Mouse (Mus musculus) liver, postnatal 0 days (tissue): ENCODE data around the gene Trpm8. TPM values are rescaled to one million over a fixed set of nuclear protein-coding genes. Genes with fewer than 3 reads are reported as not detected.
A peak's percentile ranks its signal among the peaks of the same experiment; 100 is the strongest.

Source experiments
- ATAC-seq: fragments of 200-750 bp; cut with Nextera tagmentation; 2 replicates; pipeline ENCODE4 v1.8.0; 2017; ENCODE audit warnings: mild to moderate bottlenecking, moderate library complexity
- DNase-seq: peaks from one replicate; pipeline ENCODE4 v3.0.0-alpha.2; 2016
- H3K27ac ChIP-seq: fragments of 300-500 bp; sonication (generic); 2 replicates; pipeline ENCODE4 v1.5.1; 2014; ENCODE audit warnings: antibody characterized with exemption, moderate library complexity, mild to moderate bottlenecking, low read depth
- H3K27me3 ChIP-seq: fragments of 300-500 bp; sonication (generic); 2 replicates; pipeline ENCODE4 v1.6.1; 2014; ENCODE audit warnings: low read length, control low read depth, mixed read lengths; ENCODE audit not compliant: insufficient read depth
- H3K36me3 ChIP-seq: fragments of 300-500 bp; sonication (generic); replicated peaks from 2 replicates; pipeline ENCODE4 v1.6.1; 2014; ENCODE audit warnings: mild to moderate bottlenecking, control low read depth, low read length, moderate library complexity, mixed read lengths; ENCODE audit not compliant: insufficient read depth
- H3K4me1 ChIP-seq: fragments of 300-500 bp; sonication (generic); 2 replicates; pipeline ENCODE4 v1.6.1; 2014; ENCODE audit warnings: antibody characterized with exemption, mild to moderate bottlenecking, control low read depth; ENCODE audit not compliant: insufficient read depth
- H3K4me2 ChIP-seq: fragments of 300-500 bp; sonication (generic); 2 replicates; pipeline ENCODE4 v1.6.1; 2014; ENCODE audit warnings: low read depth, mild to moderate bottlenecking, low read length, moderate library complexity, mixed read lengths
- H3K4me3 ChIP-seq: fragments of 300-500 bp; sonication (generic); 2 replicates; pipeline ENCODE4 v1.5.1; 2014; ENCODE audit warnings: low read depth, low read length
- H3K9ac ChIP-seq: fragments of 300-500 bp; sonication (generic); replicated peaks from 2 replicates; pipeline ENCODE4 v1.6.1; 2014; ENCODE audit warnings: mild to moderate bottlenecking, moderate library complexity
- H3K9me3 ChIP-seq: fragments of 300-500 bp; sonication (generic); 2 replicates; pipeline ENCODE4 v1.6.1; 2016; ENCODE audit warnings: mild to moderate bottlenecking, control low read depth, low read length, mixed read lengths
- CTCF ChIP-seq: sonication (generic); IDR thresholded peaks from 2 replicates; pipeline ENCODE4 v1.5.1; 2016; ENCODE audit warnings: antibody characterized with exemption, low read depth
- EP300 ChIP-seq: IDR thresholded peaks from 2 replicates; pipeline ENCODE4 v1.6.1; 2016; ENCODE audit warnings: antibody characterized with exemption, low read depth, mild to moderate bottlenecking
- WGBS: fragments of 180-500 bp; shearing (Covaris S2); extraction: QIAGEN DNeasy Blood & Tissue Kit; methylation state at CpG from one replicate; pipeline ENCODE4 v1.1.7; 2014; ENCODE audit not compliant: insufficient replicate concordance; 5-methylcytosine and 5-hydroxymethylcytosine counted together
- polyA plus RNA-seq: library from polyadenylated mRNA; unstranded; fragments of >200 nt; fragmentation: Nextera tagmentation; extraction: Ambion mirVana; gene quantifications from 2 replicates; pipeline ENCODE4 v1.2.1, GENCODE M21; 2015

Gene Trpm8
- polyA plus RNA-seq, 1 experiment from 2014 or later: not detected

GRCm38 (mm10) chr1:88284946-88285320, 7.5 kb downstream of the Trpm8 start:
- DNase-seq (peak; percentile 71), ATAC-seq (no peak)
- H3K4me3 ChIP-seq: no peak overlapping the region
- H3K9ac ChIP-seq: no peak overlapping the region
- TF ChIP-seq EP300: no peak
- TF ChIP-seq CTCF: no peak
- H3K27me3 ChIP-seq: no peaks in the 10 kb centered on the region
- no peak overlapping the region for H3K4me2 ChIP-seq
- no peaks in the 10 kb centered on the region for H3K9me3 ChIP-seq
- no peaks in the 10 kb centered on the region for H3K36me3 ChIP-seq
- H3K27ac ChIP-seq: no peak overlapping the region
- 60% methylated on average over 7 of the region's 7 CpGs for WGBS
- H3K4me1 ChIP-seq: peaks cover 19% of the 10 kb centered on the region

- Histone ChIP-seq H3K9ac (no peak overlapping the region), H3K4me1 (peaks cover 14% of the 10 kb centered on the region), H3K4me2 (no peak overlapping the region), H3K27me3 (no peaks in the 10 kb centered on the region), H3K4me3 (no peak overlapping the region), H3K27ac (no peak overlapping the region), H3K36me3 (no peaks in the 10 kb centered on the region), H3K9me3 (no peaks in the 10 kb centered on the region)
- TF ChIP-seq EP300: no peak
- no peak for TF ChIP-seq CTCF
- DNase-seq (no peak), ATAC-seq (no peak)
- 54% methylated on average over 5 of the region's 5 CpGs for WGBS
Measured at GRCm38 (mm10) chr1:88285652-88286051, 8.2 kb downstream of the Trpm8 start.

- H3K4me1 ChIP-seq: peaks cover 14% of the 10 kb centered on the region
- no peak overlapping the region for H3K4me2 ChIP-seq
- no peak overlapping the region for H3K9ac ChIP-seq
- TF ChIP-seq EP300 (no peak), CTCF (no peak)
- 76% methylated on average over 15 of the region's 15 CpGs for WGBS
- H3K9me3 ChIP-seq: no peaks in the 10 kb centered on the region
- no peak for DNase-seq
- no peaks in the 10 kb centered on the region for H3K36me3 ChIP-seq
- H3K4me3 ChIP-seq: no peak overlapping the region
- H3K27ac ChIP-seq: no peak overlapping the region
- ATAC-seq: no peak
- H3K27me3 ChIP-seq: no peaks in the 10 kb centered on the region
Measured at GRCm38 (mm10) chr1:88286136-88286845, 8.8 kb downstream of the Trpm8 start.

GRCm38 (mm10) chr1:88286887-88287696, 9.6 kb downstream of the Trpm8 start:
- ATAC-seq: no peak
- H3K27ac ChIP-seq: no peak overlapping the region
- no peak for DNase-seq
- peaks cover 14% of the 10 kb centered on the region for H3K4me1 ChIP-seq
- H3K4me3 ChIP-seq: no peak overlapping the region
- no peak overlapping the region for H3K4me2 ChIP-seq
- WGBS: 66% methylated on average over 13 of the region's 13 CpGs
- no peaks in the 10 kb centered on the region for H3K36me3 ChIP-seq
- no peak overlapping the region for H3K9ac ChIP-seq
- TF ChIP-seq EP300 (no peak), CTCF (no peak)
- H3K9me3 ChIP-seq: no peaks in the 10 kb centered on the region
- H3K27me3 ChIP-seq: no peaks in the 10 kb centered on the region

- no peak overlapping the region for H3K9ac ChIP-seq
- H3K9me3 ChIP-seq: no peaks in the 10 kb centered on the region
- no peaks in the 10 kb centered on the region for H3K27me3 ChIP-seq
- H3K4me2 ChIP-seq: no peak overlapping the region
- DNase-seq: peak; percentile 92
- peak; percentile 67 for ATAC-seq
- 27% methylated on average over 5 of the region's 5 CpGs for WGBS
- no peak for TF ChIP-seq EP300
- TF ChIP-seq CTCF: peak; percentile 99
- peaks cover 14% of the 10 kb centered on the region for H3K4me1 ChIP-seq
- peak overlapping the region; percentile 30 for H3K27ac ChIP-seq
- no peaks in the 10 kb centered on the region for H3K36me3 ChIP-seq
- H3K4me3 ChIP-seq: no peak overlapping the region
Measured at GRCm38 (mm10) chr1:88287697-88287980, 10.2 kb downstream of the Trpm8 start.

GRCm38 (mm10) chr1:88288056-88288788, 10.8 kb downstream of the Trpm8 start:
- H3K4me1 ChIP-seq: peaks cover 14% of the 10 kb centered on the region
- WGBS: 29% methylated on average over 3 of the region's 3 CpGs
- H3K4me2 ChIP-seq: no peak overlapping the region
- H3K27me3 ChIP-seq: no peaks in the 10 kb centered on the region
- peak overlapping the region; percentile 30 for H3K27ac ChIP-seq
- H3K36me3 ChIP-seq: no peaks in the 10 kb centered on the region
- TF ChIP-seq EP300: no peak
- no peak for TF ChIP-seq CTCF
- ATAC-seq: peak; percentile 80
- peak; percentile 79 for DNase-seq
- H3K4me3 ChIP-seq: no peak overlapping the region
- no peaks in the 10 kb centered on the region for H3K9me3 ChIP-seq
- no peak overlapping the region for H3K9ac ChIP-seq
